Mouse (Mus musculus): ENCODE measurements around the gene Adtrp.

DNA sequence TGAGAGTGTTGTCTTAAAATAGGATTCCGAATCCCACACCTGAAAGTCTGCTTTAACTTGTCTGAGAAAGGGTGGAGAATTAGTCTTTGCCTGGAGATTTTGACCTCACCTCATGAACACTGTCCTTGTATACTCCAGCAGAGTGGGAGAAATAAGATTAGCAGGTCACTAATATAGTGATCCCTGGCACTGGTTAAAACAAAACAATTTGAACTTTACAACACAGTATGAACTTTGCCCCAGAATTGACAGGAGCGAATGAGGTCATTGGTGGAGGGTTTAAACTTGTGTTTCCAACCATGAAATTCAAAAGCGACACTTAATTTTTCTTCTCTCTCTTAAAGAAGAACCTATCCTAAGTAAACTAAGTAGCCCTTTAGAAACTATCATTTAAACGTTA is 3.4 kb downstream of the Adtrp start:
- TF ChIP-seq CTCF (IDR thresholded peaks at IDR 0.05; ENCODE audit: low read depth) (no peak), EP300 (IDR thresholded peaks at IDR 0.05; ENCODE audit: low read depth) (no peak)
